Mouse (Mus musculus) stomach, postnatal 0 days (tissue): ENCODE results near the gene 3425401B19Rik.

ENCODE experiments used
- CTCF ChIP-seq: IDR thresholded peaks from 2 replicates; pipeline ENCODE4 v1.5.1; 2016; ENCODE audit warnings: antibody characterized with exemption, low read depth, mild to moderate bottlenecking, moderate library complexity
- EP300 ChIP-seq: optimal IDR thresholded peaks from 2 replicates; pipeline ENCODE3; 2016; ENCODE audit warnings: antibody characterized with exemption

- TF ChIP-seq CTCF: no peak
- no peak for TF ChIP-seq EP300
These were observed 11.9 kb downstream of the 3425401B19Rik start for GRCm38 (mm10) chr14:32673178-32673577.
